Mouse (Mus musculus): ENCODE results near the gene Ago1. TPM values are rescaled to one million over a fixed set of nuclear protein-coding genes. Genes with fewer than 3 reads are reported as not detected.

Ago1 gene
- total RNA-seq (2023) = 46.8 TPM

GRCm38 (mm10) chr4:126468285-126468901, at the start of gene Ago1:
Gene Ago1, minus strand, starts transcription at chr4:126468583.

GRCm38 (mm10) chr4:126429347-126430079, 38.9 kb downstream of the Ago1 start, which contains the start of gene Ago3:
Gene Ago3, minus strand, starts transcription at chr4:126429556.

Other genes starting within 250 kb of the Ago1 start
- gene Map7d1, start 212.2 kb downstream of the Ago1 start, total RNA-seq (2023) = 52.5 TPM
- 36.3 TPM for gene Trappc3, start 206.3 kb downstream of the Ago1 start, total RNA-seq (2023)
- gene Col8a2, start 181.8 kb downstream of the Ago1 start, total RNA-seq (2023) = not detected
- 37.7 TPM for gene Adprhl2, start 146.9 kb downstream of the Ago1 start, total RNA-seq (2023)
- not detected for gene Tekt2, start 142.9 kb downstream of the Ago1 start, total RNA-seq (2023)
- gene Ago3, start 39.0 kb downstream of the Ago1 start, total RNA-seq (2023) = 41.9 TPM
- gene Ago4, start 64.9 kb upstream of the Ago1 start, total RNA-seq (2023) = 0.44 TPM
- gene Clspn, start 88.4 kb upstream of the Ago1 start, total RNA-seq (2023) = 14.0 TPM
- 0.33 TPM for gene 5730409E04Rik, start 141.2 kb upstream of the Ago1 start, total RNA-seq (2023)
- 82.4 TPM for gene Psmb2, start 209.0 kb upstream of the Ago1 start, total RNA-seq (2023)